Mouse (Mus musculus) c-Kit-positive CD71-positive TER-119-negative erythroid progenitor cells, embryonic 14.5 days (primary cell): ENCODE data around the gene Def6.
"Not testable (repeated sequence)": the region's sequence is repeated elsewhere in the genome, so short reads cannot be mapped to it uniquely, and the experiment has no call there.

Experiments used
- DNase-seq: peaks from one replicate; pipeline ENCODE4 v3.0.0-alpha.2; 2013; ENCODE audit warnings: low read depth

The Def6 gene

GRCm38 (mm10) chr17:28209457-28210110, 2.0 kb downstream of the Def6 start:
- no peak for DNase-seq

- no peak for DNase-seq
Measured at GRCm38 (mm10) chr17:28211921-28212341, 4.4 kb downstream of the Def6 start.

GRCm38 (mm10) chr17:28212391-28212790, 4.8 kb downstream of the Def6 start:
- no peak for DNase-seq

- no peak for DNase-seq
Measured at GRCm38 (mm10) chr17:28213236-28213635, 5.7 kb downstream of the Def6 start.

- no peak for DNase-seq
Measured at GRCm38 (mm10) chr17:28216791-28217190, 9.2 kb downstream of the Def6 start.

GRCm38 (mm10) chr17:28217721-28218649, 10.4 kb downstream of the Def6 start:
- DNase-seq = no peak

GRCm38 (mm10) chr17:28222463-28222862, 14.9 kb downstream of the Def6 start:
- DNase-seq = not testable (repeated sequence)

- DNase-seq = peak; percentile 97
Measured at GRCm38 (mm10) chr17:28223561-28224391, 16.2 kb downstream of the Def6 start.

GRCm38 (mm10) chr17:28224615-28225014, 17.0 kb downstream of the Def6 start:
- no peak for DNase-seq

- DNase-seq = no peak
Measured at GRCm38 (mm10) chr17:28226014-28226413, 18.4 kb downstream of the Def6 start.

- DNase-seq = no peak
Measured at GRCm38 (mm10) chr17:28230486-28230885, 22.9 kb downstream of the Def6 start.

GRCm38 (mm10) chr17:28231026-28231736, 23.6 kb downstream of the Def6 start:
- no peak for DNase-seq

- DNase-seq = peak; percentile 94
Measured at GRCm38 (mm10) chr17:28232475-28233060, 25.0 kb downstream of the Def6 start, which contains the start of gene Ppard. Ppard (plus strand) TSS chr17:28232700.

- no peak for DNase-seq
Measured at GRCm38 (mm10) chr17:28233091-28233731, 25.6 kb downstream of the Def6 start.

GRCm38 (mm10) chr17:28234641-28235040, 27.1 kb downstream of the Def6 start:
- DNase-seq = no peak

GRCm38 (mm10) chr17:28235982-28236635, 28.5 kb downstream of the Def6 start:
- no peak for DNase-seq

GRCm38 (mm10) chr17:28236636-28237015, 29.0 kb downstream of the Def6 start:
- DNase-seq = no peak

GRCm38 (mm10) chr17:28237362-28237761, 29.8 kb downstream of the Def6 start:
- no peak for DNase-seq

GRCm38 (mm10) chr17:28237874-28238273, 30.3 kb downstream of the Def6 start:
- DNase-seq = no peak

- no peak for DNase-seq
Measured at GRCm38 (mm10) chr17:28240846-28241245, 33.3 kb downstream of the Def6 start.
